Mouse (Mus musculus): ENCODE data around the gene Akap1.

- no peak for TF ChIP-seq TAL1 (IDR thresholded peaks at IDR 0.05; ENCODE audit: low read length)
- TF ChIP-seq GATA1 (IDR thresholded peaks at IDR 0.05; ENCODE audit: low read length): no peak
Measured at GRCm38 (mm10) chr11:88904080-88904479, 39.7 kb upstream of the Akap1 start.

Measured in erythroblast, embryonic 14.5 days (primary cell).